Mouse (Mus musculus): ENCODE results near the gene Ly6g6e. TPM values are rescaled to one million over a fixed set of nuclear protein-coding genes. Genes with fewer than 3 reads are reported as not detected.

Gene Ly6g6e
- polyA plus RNA-seq, 1 experiment from 2014 or later = not detected

GRCm38 (mm10) chr17:35077786-35078233, 1.1 kb downstream of the Ly6g6e start, which contains the start of gene Ly6g6d:
TSS of gene Ly6g6d (minus strand) at chr17:35078065.
- Histone ChIP-seq H3K79me2 (ENCODE audit: inconsistent target) (no peaks in the 10 kb centered on the region), H3K36me3 (ENCODE audit: inconsistent target) (no peaks in the 10 kb centered on the region), H3K27ac (peak within 1 kb of the TSS; percentile 19; the same call in 1 of the 2 replicates), H3K4me3 (ENCODE audit: inconsistent target) (peak within 1 kb of the TSS; percentile 29)
- 2% methylated on average over 14 of the region's 14 CpGs for WGBS (ENCODE audit: missing documents)

- 65% methylated on average over 9 of the region's 9 CpGs for WGBS (ENCODE audit: missing documents)
- no peaks in the 10 kb centered on the region for H3K36me3 ChIP-seq (ENCODE audit: inconsistent target)
- H3K4me3 ChIP-seq (ENCODE audit: inconsistent target) = no peak overlapping the region
- no peak overlapping the region for H3K27ac ChIP-seq
- H3K79me2 ChIP-seq (ENCODE audit: inconsistent target) = no peaks in the 10 kb centered on the region
These were observed 3.1 kb downstream of the Ly6g6e start for GRCm38 (mm10) chr17:35079778-35080177.

- Histone ChIP-seq H3K27ac (no peak overlapping the region), H3K4me3 (ENCODE audit: inconsistent target) (no peak overlapping the region)
These were observed 3.5 kb downstream of the Ly6g6e start for GRCm38 (mm10) chr17:35080248-35080647.

GRCm38 (mm10) chr17:35080710-35081109, 4.0 kb downstream of the Ly6g6e start:
- WGBS (ENCODE audit: missing documents) = 95% methylated on average over 4 of the region's 4 CpGs
- no peak overlapping the region for H3K27ac ChIP-seq
- H3K79me2 ChIP-seq (ENCODE audit: inconsistent target) = no peaks in the 10 kb centered on the region
- no peaks in the 10 kb centered on the region for H3K36me3 ChIP-seq (ENCODE audit: inconsistent target)
- H3K4me3 ChIP-seq (ENCODE audit: inconsistent target) = no peak overlapping the region

More at GRCm38 (mm10) chr17:35080248-35080647, 3.5 kb downstream of the Ly6g6e start:
- WGBS (ENCODE audit: missing documents) = 77% methylated on average over 5 of the region's 6 CpGs
- Histone ChIP-seq H3K36me3 (ENCODE audit: inconsistent target) (no peaks in the 10 kb centered on the region), H3K79me2 (ENCODE audit: inconsistent target) (no peaks in the 10 kb centered on the region)

- no peak overlapping the region for H3K4me3 ChIP-seq (ENCODE audit: inconsistent target)
These were observed 6.3 kb downstream of the Ly6g6e start for GRCm38 (mm10) chr17:35082841-35083576.

GRCm38 (mm10) chr17:35083929-35084497, 7.3 kb downstream of the Ly6g6e start:
- WGBS (ENCODE audit: missing documents) = 63% methylated on average over 3 of the region's 3 CpGs
- H3K27ac ChIP-seq = no peak overlapping the region
- no peaks in the 10 kb centered on the region for H3K79me2 ChIP-seq (ENCODE audit: inconsistent target)
- H3K4me3 ChIP-seq (ENCODE audit: inconsistent target) = no peak overlapping the region
- H3K36me3 ChIP-seq (ENCODE audit: inconsistent target) = no peaks in the 10 kb centered on the region

More at GRCm38 (mm10) chr17:35082841-35083576, 6.3 kb downstream of the Ly6g6e start:
- Histone ChIP-seq H3K27ac (no peak overlapping the region), H3K79me2 (ENCODE audit: inconsistent target) (no peaks in the 10 kb centered on the region), H3K36me3 (ENCODE audit: inconsistent target) (no peaks in the 10 kb centered on the region)
- 94% methylated on average over 16 of the region's 16 CpGs for WGBS (ENCODE audit: missing documents)

- H3K36me3 ChIP-seq (ENCODE audit: inconsistent target) = no peaks in the 10 kb centered on the region
- peaks cover 8% of the 10 kb centered on the region; the same call in 1 of the 2 replicates for H3K79me2 ChIP-seq (ENCODE audit: inconsistent target)
- 91% methylated on average over 7 of the region's 7 CpGs for WGBS (ENCODE audit: missing documents)
- no peak within 1 kb of the TSS for H3K4me3 ChIP-seq (ENCODE audit: inconsistent target)
- no peak within 1 kb of the TSS for H3K27ac ChIP-seq
These were observed 8.6 kb downstream of the Ly6g6e start, which contains the start of gene Ly6g6f for GRCm38 (mm10) chr17:35085208-35085865. TSS of gene Ly6g6f (minus strand) at chr17:35085610.

- peaks cover 16% of the 10 kb centered on the region for H3K36me3 ChIP-seq (ENCODE audit: inconsistent target)
- WGBS (ENCODE audit: missing documents) = 47% methylated on average over 2 of the region's 2 CpGs
- H3K4me3 ChIP-seq (ENCODE audit: inconsistent target) = no peak overlapping the region
- H3K27ac ChIP-seq = no peak overlapping the region
- peaks cover 13% of the 10 kb centered on the region; the same call in 1 of the 2 replicates for H3K79me2 ChIP-seq (ENCODE audit: inconsistent target)
These were observed 11.4 kb downstream of the Ly6g6e start for GRCm38 (mm10) chr17:35088151-35088550.

- 3% methylated on average over 66 of the region's 67 CpGs for WGBS (ENCODE audit: missing documents)
- H3K36me3 ChIP-seq (ENCODE audit: inconsistent target) = peaks cover 25% of the 10 kb centered on the region
- peak within 1 kb of the TSS; percentile 68 for H3K4me3 ChIP-seq (ENCODE audit: inconsistent target)
- peak within 1 kb of the TSS; percentile 47 for H3K27ac ChIP-seq
- H3K79me2 ChIP-seq (ENCODE audit: inconsistent target) = peaks cover 13% of the 10 kb centered on the region; the same call in 1 of the 2 replicates
These were observed 12.3 kb downstream of the Ly6g6e start, which contains the start of gene Abhd16a for GRCm38 (mm10) chr17:35088825-35089644. TSS of gene Abhd16a (plus strand) at chr17:35089263.

- 74% methylated on average over 8 of the region's 8 CpGs for WGBS (ENCODE audit: missing documents)
- Histone ChIP-seq H3K79me2 (ENCODE audit: inconsistent target) (peaks cover 13% of the 10 kb centered on the region; the same call in 1 of the 2 replicates), H3K36me3 (ENCODE audit: inconsistent target) (peaks cover 27% of the 10 kb centered on the region), H3K4me3 (ENCODE audit: inconsistent target) (peak overlapping the region; percentile 68), H3K27ac (no peak overlapping the region)
These were observed 13.6 kb downstream of the Ly6g6e start for GRCm38 (mm10) chr17:35090166-35090932.

- WGBS (ENCODE audit: missing documents) = 92% methylated on average over 14 of the region's 14 CpGs
- H3K36me3 ChIP-seq (ENCODE audit: inconsistent target) = peaks cover 45% of the 10 kb centered on the region
- H3K4me3 ChIP-seq (ENCODE audit: inconsistent target) = no peak overlapping the region
- H3K27ac ChIP-seq = no peak overlapping the region
- H3K79me2 ChIP-seq (ENCODE audit: inconsistent target) = peaks cover 13% of the 10 kb centered on the region; the same call in 1 of the 2 replicates
These were observed 15.9 kb downstream of the Ly6g6e start for GRCm38 (mm10) chr17:35092403-35093198.

GRCm38 (mm10) chr17:35094475-35095365, 18.0 kb downstream of the Ly6g6e start:
- peaks cover 65% of the 10 kb centered on the region for H3K36me3 ChIP-seq (ENCODE audit: inconsistent target)
- WGBS (ENCODE audit: missing documents) = 83% methylated on average over 15 of the region's 15 CpGs
- no peak overlapping the region for H3K27ac ChIP-seq
- H3K4me3 ChIP-seq (ENCODE audit: inconsistent target) = no peak overlapping the region
- H3K79me2 ChIP-seq (ENCODE audit: inconsistent target) = peaks cover 11% of the 10 kb centered on the region; the same call in 1 of the 2 replicates
